Mouse (Mus musculus) neural tube, embryonic 14.5 days (tissue): ENCODE data around the gene Rgl3. TPM values are rescaled to one million over a fixed set of nuclear protein-coding genes. Genes with fewer than 3 reads are reported as not detected.

Experiments
- ATAC-seq: fragments of 200-750 bp; cut with Nextera tagmentation; 2 replicates; pipeline ENCODE4 v1.8.0; 2017; ENCODE audit warnings: low read depth, mild to moderate bottlenecking, moderate TSS enrichment, moderate library complexity
- H3K27ac ChIP-seq: fragments of 300-500 bp; sonication (generic); 2 replicates; pipeline ENCODE4 v1.5.1; 2014; ENCODE audit warnings: low read depth, mild to moderate bottlenecking, control low read depth, low read length, moderate library complexity, mixed read lengths
- H3K27me3 ChIP-seq: fragments of 300-500 bp; sonication (generic); 2 replicates; pipeline ENCODE4 v1.6.1; 2014; ENCODE audit warnings: low read length; ENCODE audit not compliant: control insufficient read depth, insufficient read depth
- H3K36me3 ChIP-seq: fragments of 300-500 bp; sonication (generic); 2 replicates; pipeline ENCODE4 v1.6.1; 2014; ENCODE audit warnings: low read length, mixed read lengths; ENCODE audit not compliant: control insufficient read depth, insufficient read depth
- H3K4me1 ChIP-seq: fragments of 300-500 bp; sonication (generic); 2 replicates; pipeline ENCODE4 v1.6.1; 2014; ENCODE audit warnings: low read length; ENCODE audit not compliant: control insufficient read depth, insufficient read depth
- H3K4me2 ChIP-seq: fragments of 300-500 bp; sonication (generic); 2 replicates; pipeline ENCODE4 v1.6.1; 2014; ENCODE audit warnings: mild to moderate bottlenecking, low read depth, low read length, control low read depth
- H3K4me3 ChIP-seq: fragments of 300-500 bp; sonication (generic); 2 replicates; pipeline ENCODE4 v1.5.1; 2014; ENCODE audit warnings: low read depth, low read length, control low read depth, mixed read lengths
- H3K9ac ChIP-seq: fragments of 300-500 bp; sonication (generic); replicated peaks from 2 replicates; pipeline ENCODE4 v1.6.1; 2014; ENCODE audit warnings: low read depth, mild to moderate bottlenecking, control low read depth, low read length, mixed read lengths
- H3K9me3 ChIP-seq: fragments of 300-500 bp; sonication (generic); 2 replicates; pipeline ENCODE4 v1.6.1; 2016; ENCODE audit warnings: low read length; ENCODE audit not compliant: control insufficient read depth
- WGBS: fragments of 180-500 bp; shearing (Covaris S2); extraction: QIAGEN DNeasy Blood & Tissue Kit; methylation state at CpG from one replicate; pipeline ENCODE4 v1.1.7; 2014; 5-methylcytosine and 5-hydroxymethylcytosine counted together
- polyA plus RNA-seq: library from polyadenylated mRNA; unstranded; fragments of >200 nt; fragmentation: Nextera tagmentation; extraction: Ambion mirVana; gene quantifications from 2 replicates; pipeline ENCODE4 v1.2.1, GENCODE M21; 2014

Rgl3 gene
- polyA plus RNA-seq, 1 experiment from 2014 or later: 1.8 TPM

- H3K4me1 ChIP-seq: no peaks in the 10 kb centered on the region
- H3K27ac ChIP-seq: no peak overlapping the region
- no peak overlapping the region for H3K4me3 ChIP-seq
- H3K9me3 ChIP-seq: no peaks in the 10 kb centered on the region
- no peak for ATAC-seq
- 91% methylated on average over 13 of the region's 13 CpGs for WGBS
- no peak overlapping the region for H3K4me2 ChIP-seq
- H3K27me3 ChIP-seq: no peaks in the 10 kb centered on the region
- H3K9ac ChIP-seq: no peak overlapping the region
- peaks cover 58% of the 10 kb centered on the region for H3K36me3 ChIP-seq
These were observed 23.5 kb upstream of the Rgl3 start for GRCm38 (mm10) chr9:22012731-22013130.

- no peak overlapping the region for H3K9ac ChIP-seq
- no peak overlapping the region for H3K4me3 ChIP-seq
- no peak overlapping the region for H3K4me2 ChIP-seq
- ATAC-seq: 0 out of 2 replicates have a peak, but pooled peaks have one; percentile 28
- WGBS: 85% methylated on average over 5 of the region's 5 CpGs
- H3K27me3 ChIP-seq: no peaks in the 10 kb centered on the region
- no peak overlapping the region for H3K27ac ChIP-seq
- H3K4me1 ChIP-seq: no peaks in the 10 kb centered on the region
- H3K9me3 ChIP-seq: no peaks in the 10 kb centered on the region
- peaks cover 56% of the 10 kb centered on the region for H3K36me3 ChIP-seq
These were observed 21.8 kb upstream of the Rgl3 start for GRCm38 (mm10) chr9:22011055-22011454.

- no peak overlapping the region for H3K9ac ChIP-seq
- H3K4me3 ChIP-seq: no peak overlapping the region
- H3K27me3 ChIP-seq: no peaks in the 10 kb centered on the region
- H3K27ac ChIP-seq: no peak overlapping the region
- no peak for ATAC-seq
- H3K36me3 ChIP-seq: peaks cover 26% of the 10 kb centered on the region
- H3K4me2 ChIP-seq: peak overlapping the region; percentile 74; the same call in 1 of the 2 replicates
- H3K4me1 ChIP-seq: peaks cover 21% of the 10 kb centered on the region
- 91% methylated on average over 12 of the region's 12 CpGs for WGBS
- H3K9me3 ChIP-seq: no peaks in the 10 kb centered on the region
These were observed 15.3 kb upstream of the Rgl3 start for GRCm38 (mm10) chr9:22004546-22004945.

- Histone ChIP-seq H3K27ac (peak overlapping the region; percentile 66), H3K4me1 (peaks cover 21% of the 10 kb centered on the region), H3K36me3 (peaks cover 18% of the 10 kb centered on the region), H3K9me3 (no peaks in the 10 kb centered on the region), H3K9ac (peak overlapping the region; percentile 60), H3K4me2 (peak overlapping the region; percentile 74), H3K4me3 (peak overlapping the region; percentile 62), H3K27me3 (no peaks in the 10 kb centered on the region)
- ATAC-seq: peak; percentile 26
- WGBS: under 1% methylated on average over 18 of the region's 18 CpGs
These were observed 13.9 kb upstream of the Rgl3 start for GRCm38 (mm10) chr9:22003163-22003554.

GRCm38 (mm10) chr9:22002194-22003162 is 13.2 kb upstream of the Rgl3 start, which contains the start of the genes Ccdc151 and Prkcsh:
Gene Ccdc151 (minus strand): TSS chr9:22002634.
Gene Prkcsh (plus strand): TSS chr9:22002806.
- peak within 1 kb of the TSS; percentile 62 for H3K4me3 ChIP-seq
- peak; percentile 99 for ATAC-seq
- 5% methylated on average over 56 of the region's 57 CpGs for WGBS
- peaks cover 11% of the 10 kb centered on the region; the same call in 1 of the 2 replicates for H3K36me3 ChIP-seq
- no peaks in the 10 kb centered on the region for H3K27me3 ChIP-seq
- peak within 1 kb of the TSS; percentile 73 for H3K27ac ChIP-seq
- peak within 1 kb of the TSS; percentile 60 for H3K9ac ChIP-seq
- H3K4me1 ChIP-seq: peaks cover 21% of the 10 kb centered on the region
- H3K9me3 ChIP-seq: no peaks in the 10 kb centered on the region
- peak within 1 kb of the TSS; percentile 74 for H3K4me2 ChIP-seq

GRCm38 (mm10) chr9:22001633-22002032 is 12.4 kb upstream of the Rgl3 start:
- no peak overlapping the region for H3K4me3 ChIP-seq
- no peak for ATAC-seq
- H3K36me3 ChIP-seq: peaks cover 10% of the 10 kb centered on the region; the same call in 1 of the 2 replicates
- WGBS: 86% methylated on average over 4 of the region's 4 CpGs
- no peak overlapping the region for H3K27ac ChIP-seq
- no peaks in the 10 kb centered on the region for H3K27me3 ChIP-seq
- no peaks in the 10 kb centered on the region for H3K9me3 ChIP-seq
- H3K4me1 ChIP-seq: peaks cover 21% of the 10 kb centered on the region
- no peak overlapping the region for H3K9ac ChIP-seq
- H3K4me2 ChIP-seq: peak overlapping the region; percentile 57

DNA sequence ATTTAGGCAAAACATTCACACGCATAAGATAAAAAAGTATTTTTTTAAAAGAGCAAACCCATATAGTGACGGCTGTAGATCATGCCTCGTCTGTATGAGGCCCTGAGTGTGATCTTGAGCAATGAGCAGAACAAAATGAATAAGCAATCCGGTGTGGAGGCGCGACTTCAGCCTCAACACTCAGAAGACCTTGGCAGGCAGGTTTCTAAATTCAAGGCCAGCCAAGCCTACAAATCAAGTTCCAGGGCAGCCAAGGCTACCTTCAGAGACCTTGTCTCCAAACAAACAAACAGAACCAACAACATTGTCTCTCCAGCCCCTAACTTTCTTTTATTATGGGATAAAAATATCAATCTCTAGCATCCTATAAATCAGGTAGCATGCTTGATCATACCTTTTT is 11.1 kb upstream of the Rgl3 start:
- Histone ChIP-seq H3K36me3 (0 out of 2 replicates have a peak, but pooled peaks cover 5% of the 10 kb centered on the region), H3K27me3 (no peaks in the 10 kb centered on the region), H3K9ac (no peak overlapping the region), H3K9me3 (no peaks in the 10 kb centered on the region), H3K4me1 (peaks cover 21% of the 10 kb centered on the region), H3K4me3 (no peak overlapping the region), H3K27ac (no peak overlapping the region), H3K4me2 (no peak overlapping the region)
- ATAC-seq: no peak
- 91% methylated on average over 6 of the region's 6 CpGs for WGBS

GRCm38 (mm10) chr9:21996178-21996867 is 7.1 kb upstream of the Rgl3 start:
- no peaks in the 10 kb centered on the region for H3K4me1 ChIP-seq
- H3K9ac ChIP-seq: no peak overlapping the region
- no peaks in the 10 kb centered on the region for H3K36me3 ChIP-seq
- 87% methylated on average over 3 of the region's 3 CpGs for WGBS
- ATAC-seq: no peak
- H3K4me3 ChIP-seq: no peak overlapping the region
- peaks cover 2% of the 10 kb centered on the region for H3K27me3 ChIP-seq
- H3K9me3 ChIP-seq: no peaks in the 10 kb centered on the region
- H3K4me2 ChIP-seq: no peak overlapping the region
- no peak overlapping the region for H3K27ac ChIP-seq
